Mouse (Mus musculus) v-Abl transformed pro-B cells (cell line): ENCODE data around the gene Olfr112.
"Not testable (repeated sequence)": the region's sequence is repeated elsewhere in the genome, so short reads cannot be mapped to it uniquely, and the experiment has no call there.

ENCODE experiments used
- in situ Hi-C, 2 experiments: fragments of 400-800 bp; cut with MboI; formaldehyde crosslinking; loops; one replicate each; pipeline ENCODE4 v1.15.1; 2025; ENCODE audit not compliant: unreplicated experiment in 2 of 2

The Olfr112 gene

GRCm38 (mm10) chr17:37569351-37569750, at the start of gene Olfr112:
Gene Olfr112 (minus strand): TSS chr17:37569451.
- in situ Hi-C loops = no loop called here

GRCm38 (mm10) chr17:37592643-37593042, 23.4 kb upstream of the Olfr112 start, which contains the start of gene Olfr114:
Gene Olfr114 (minus strand): TSS chr17:37592743.
- in situ Hi-C loops = no loop called here

GRCm38 (mm10) chr17:37577563-37577962, 8.3 kb upstream of the Olfr112 start, which contains the start of gene Olfr113:
Gene Olfr113 (minus strand): TSS chr17:37577663.
- in situ Hi-C loops = no loop called here

GRCm38 (mm10) chr17:37558913-37559615, 10.2 kb downstream of the Olfr112 start:
- in situ Hi-C loops = no loop called here

- in situ Hi-C loops = no loop called here
These were observed 25.3 kb downstream of the Olfr112 start for GRCm38 (mm10) chr17:37543800-37544435.

- in situ Hi-C loops = no loop called here
These were observed 27.7 kb downstream of the Olfr112 start for GRCm38 (mm10) chr17:37541454-37542119.

GRCm38 (mm10) chr17:37538416-37538815, 30.8 kb downstream of the Olfr112 start:
- in situ Hi-C loops = not testable (repeated sequence)

- in situ Hi-C loops = no loop called here
These were observed 34.1 kb downstream of the Olfr112 start for GRCm38 (mm10) chr17:37535173-37535572.

- in situ Hi-C loops = not testable (repeated sequence)
These were observed 43.8 kb downstream of the Olfr112 start for GRCm38 (mm10) chr17:37525427-37525826.

- in situ Hi-C loops = not testable (repeated sequence)
These were observed 44.6 kb downstream of the Olfr112 start for GRCm38 (mm10) chr17:37524612-37525011.
